Mouse (Mus musculus): ENCODE data around the gene Mindy3. TPM values are rescaled to one million over a fixed set of nuclear protein-coding genes. Genes with fewer than 3 reads are reported as not detected.

Gene Mindy3
- polyA plus RNA-seq, 1 experiment from 2014 or later, result 31.7 TPM

DNA sequence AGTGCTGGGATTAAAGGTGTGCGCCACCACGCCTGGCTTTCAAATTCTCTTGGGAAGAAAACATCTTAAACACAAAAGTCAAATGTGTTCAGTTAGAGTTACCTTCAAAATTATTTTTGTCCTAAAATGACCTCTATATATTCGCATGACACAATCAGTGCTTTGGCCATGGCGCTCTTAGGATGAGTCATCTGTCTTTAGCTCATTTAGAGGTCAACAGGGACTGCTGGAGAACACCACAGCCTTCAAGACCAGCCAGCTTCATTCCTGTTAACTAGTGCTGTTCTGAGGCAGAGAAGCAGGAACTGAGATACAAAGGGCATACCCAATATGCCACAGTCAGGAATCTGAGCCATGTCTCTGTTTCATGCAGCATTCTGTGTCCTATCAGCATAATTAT, 47.9 kb downstream of the Mindy3 start:
- Histone ChIP-seq H3K4me1 (replicated peaks) (peaks cover 6% of the 10 kb centered on the region; the same call in 1 of the 2 replicates), H3K36me3 (0 out of 2 replicates have a peak, but pooled peaks cover 2% of the 10 kb centered on the region), H3K4me3 (no peak overlapping the region), H3K9me3 (replicated peaks) (no peaks in the 10 kb centered on the region), H3K27me3 (replicated peaks) (no peaks in the 10 kb centered on the region), H3K4me2 (no peak overlapping the region), H3K9ac (no peak overlapping the region), H3K27ac (ENCODE audit: poor library complexity, severe bottlenecking) (no peak overlapping the region)
- WGBS, result 87% methylated on average over 4 of the region's 4 CpGs
- no peak for ATAC-seq (ENCODE audit: insufficient number of reproducible peaks, low FRiP score)

DNA sequence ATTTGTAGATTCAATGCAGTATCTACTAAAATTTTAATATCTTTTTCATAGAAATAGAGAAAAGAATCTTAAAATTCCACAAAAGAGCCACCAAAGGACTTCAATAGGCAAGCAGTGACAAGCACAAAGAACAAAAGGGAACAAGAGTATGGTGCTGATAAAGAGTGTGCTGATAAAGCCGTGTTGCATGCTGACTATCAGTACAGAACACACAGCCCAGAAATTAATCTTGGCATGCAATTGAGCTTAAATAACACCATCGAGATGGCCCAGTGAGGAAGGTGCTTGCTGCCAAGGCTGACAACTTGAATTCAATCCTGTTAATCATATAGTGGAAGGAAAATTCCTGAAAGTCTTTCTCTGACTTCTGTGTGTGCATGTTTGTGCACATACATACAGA, 50.8 kb downstream of the Mindy3 start:
- H3K4me3 ChIP-seq, result no peak overlapping the region

GRCm38 (mm10) chr2:12368016-12368415, 51.3 kb downstream of the Mindy3 start:
- Histone ChIP-seq H3K9me3 (replicated peaks) (no peaks in the 10 kb centered on the region), H3K4me2 (no peak overlapping the region), H3K27ac (ENCODE audit: poor library complexity, severe bottlenecking) (no peak overlapping the region), H3K9ac (no peak overlapping the region), H3K36me3 (peaks cover 9% of the 10 kb centered on the region; the same call in 1 of the 2 replicates), H3K4me3 (no peak overlapping the region), H3K4me1 (replicated peaks) (peaks cover 6% of the 10 kb centered on the region; the same call in 1 of the 2 replicates), H3K27me3 (replicated peaks) (no peaks in the 10 kb centered on the region)
- WGBS, result 61% methylated on average over 1 of the region's 1 CpGs
- 0 out of 2 replicates have a peak, but pooled peaks have one; percentile 60 for ATAC-seq (ENCODE audit: insufficient number of reproducible peaks, low FRiP score)

More for the DNA sequence above, 50.8 kb downstream of the Mindy3 start:
- no peaks in the 10 kb centered on the region for H3K9me3 ChIP-seq (replicated peaks)
- H3K36me3 ChIP-seq, result peaks cover 7% of the 10 kb centered on the region; the same call in 1 of the 2 replicates
- H3K4me2 ChIP-seq, result no peak overlapping the region
- 3% methylated on average over 2 of the region's 2 CpGs for WGBS
- H3K9ac ChIP-seq, result no peak overlapping the region
- H3K4me1 ChIP-seq (replicated peaks), result peaks cover 6% of the 10 kb centered on the region; the same call in 1 of the 2 replicates
- peak; percentile 81; the same call in 1 of the 2 replicates for ATAC-seq (ENCODE audit: insufficient number of reproducible peaks, low FRiP score)
- no peak overlapping the region for H3K27ac ChIP-seq (ENCODE audit: poor library complexity, severe bottlenecking)
- H3K27me3 ChIP-seq (replicated peaks), result no peaks in the 10 kb centered on the region

DNA sequence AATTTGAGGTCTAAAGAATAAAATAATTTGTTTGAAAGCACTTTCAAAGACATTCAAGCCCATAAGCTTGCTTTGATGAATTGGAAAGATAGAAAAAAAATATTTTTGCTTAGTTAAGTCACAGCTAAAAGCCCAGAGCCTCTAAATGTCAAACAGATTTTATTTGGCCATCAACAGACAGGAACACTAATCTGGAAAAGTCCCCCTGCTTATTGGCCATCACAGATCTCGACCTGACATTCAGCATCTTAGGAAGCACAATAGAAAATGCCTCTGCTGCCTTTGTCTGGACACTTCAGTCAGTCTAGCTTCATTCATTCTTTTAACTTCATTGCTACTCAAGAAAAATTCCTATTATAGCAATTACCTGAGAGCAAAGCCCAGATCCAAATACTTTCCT, 58.0 kb downstream of the Mindy3 start:
- Histone ChIP-seq H3K4me3 (no peak overlapping the region), H3K27me3 (replicated peaks) (no peaks in the 10 kb centered on the region), H3K9ac (no peak overlapping the region), H3K4me2 (no peak overlapping the region), H3K36me3 (peaks cover 34% of the 10 kb centered on the region), H3K27ac (ENCODE audit: poor library complexity, severe bottlenecking) (no peak overlapping the region), H3K9me3 (replicated peaks) (no peaks in the 10 kb centered on the region), H3K4me1 (replicated peaks) (no peaks in the 10 kb centered on the region)
- WGBS, result 79% methylated on average over 1 of the region's 1 CpGs
- no peak for ATAC-seq (ENCODE audit: insufficient number of reproducible peaks, low FRiP score)

- 90% methylated on average over 5 of the region's 5 CpGs for WGBS
- Histone ChIP-seq H3K4me3 (no peak overlapping the region), H3K27ac (ENCODE audit: poor library complexity, severe bottlenecking) (no peak overlapping the region), H3K9me3 (replicated peaks) (no peaks in the 10 kb centered on the region), H3K4me1 (replicated peaks) (peaks cover 8% of the 10 kb centered on the region), H3K27me3 (replicated peaks) (no peaks in the 10 kb centered on the region), H3K4me2 (no peak overlapping the region), H3K9ac (no peak overlapping the region), H3K36me3 (peaks cover 39% of the 10 kb centered on the region)
- ATAC-seq (ENCODE audit: insufficient number of reproducible peaks, low FRiP score), result no peak
These were observed 64.4 kb downstream of the Mindy3 start for GRCm38 (mm10) chr2:12354837-12355236.

DNA sequence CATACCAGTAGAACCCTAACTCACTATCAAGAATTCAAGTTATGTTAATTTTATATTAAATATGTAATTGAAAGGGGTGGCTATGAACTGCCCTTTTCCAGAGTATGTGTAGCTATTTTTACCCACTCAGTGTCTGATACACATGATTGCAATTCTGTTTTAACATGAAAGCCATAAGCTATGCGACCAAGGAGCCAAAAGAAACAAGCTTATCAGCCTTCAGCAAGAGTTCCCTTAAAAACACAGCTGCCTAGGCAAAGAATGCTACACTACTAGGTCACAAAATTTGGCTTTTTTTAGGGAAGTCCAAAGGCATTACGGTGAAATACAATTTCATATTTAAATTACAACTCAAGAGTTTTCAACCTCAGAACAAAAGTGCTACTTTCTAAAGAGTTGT, 70.4 kb downstream of the Mindy3 start:
- Histone ChIP-seq H3K4me2 (no peak overlapping the region), H3K9me3 (replicated peaks) (no peaks in the 10 kb centered on the region), H3K27me3 (replicated peaks) (no peaks in the 10 kb centered on the region), H3K27ac (ENCODE audit: poor library complexity, severe bottlenecking) (peak overlapping the region; percentile 82), H3K9ac (no peak overlapping the region), H3K4me1 (replicated peaks) (peaks cover 16% of the 10 kb centered on the region), H3K4me3 (no peak overlapping the region), H3K36me3 (peaks cover 7% of the 10 kb centered on the region; the same call in 1 of the 2 replicates)
- no peak for ATAC-seq (ENCODE audit: insufficient number of reproducible peaks, low FRiP score)
- 38% methylated on average over 2 of the region's 2 CpGs for WGBS

- H3K4me2 ChIP-seq, result no peak overlapping the region
- H3K9ac ChIP-seq, result no peak overlapping the region
- H3K27me3 ChIP-seq (replicated peaks), result no peaks in the 10 kb centered on the region
- H3K9me3 ChIP-seq (replicated peaks), result 0 out of 2 replicates have a peak, but pooled peaks cover 3% of the 10 kb centered on the region
- H3K4me1 ChIP-seq (replicated peaks), result peaks cover 17% of the 10 kb centered on the region
- H3K36me3 ChIP-seq, result no peaks in the 10 kb centered on the region
- no peak for ATAC-seq (ENCODE audit: insufficient number of reproducible peaks, low FRiP score)
- H3K4me3 ChIP-seq, result no peak overlapping the region
- H3K27ac ChIP-seq (ENCODE audit: poor library complexity, severe bottlenecking), result no peak overlapping the region
- 64% methylated on average over 2 of the region's 2 CpGs for WGBS
These were observed 87.3 kb downstream of the Mindy3 start for GRCm38 (mm10) chr2:12331962-12332361.

DNA sequence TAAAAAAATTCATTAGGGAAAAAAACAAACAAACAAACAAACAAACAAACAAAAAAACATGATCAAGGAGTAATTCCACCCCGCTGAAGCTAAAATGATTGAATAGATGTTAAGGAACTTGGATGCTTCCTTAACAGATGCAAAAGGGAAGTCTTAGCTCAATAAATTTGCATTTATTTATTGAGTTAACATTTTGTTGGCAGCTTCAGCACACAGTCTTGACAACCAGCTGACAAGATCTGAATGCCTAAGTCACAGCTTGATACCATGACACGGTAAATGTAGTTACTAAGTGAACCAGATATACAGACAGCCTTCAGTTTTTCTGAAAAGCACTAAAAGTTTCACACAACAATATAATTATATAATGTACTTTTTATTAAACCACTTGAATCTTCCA, 89.7 kb downstream of the Mindy3 start:
- H3K9ac ChIP-seq, result no peak overlapping the region
- no peak overlapping the region for H3K27ac ChIP-seq (ENCODE audit: poor library complexity, severe bottlenecking)
- no peak overlapping the region for H3K4me3 ChIP-seq
- no peak for ATAC-seq (ENCODE audit: insufficient number of reproducible peaks, low FRiP score)
- H3K27me3 ChIP-seq (replicated peaks), result no peaks in the 10 kb centered on the region
- 69% methylated on average over 2 of the region's 2 CpGs for WGBS
- H3K36me3 ChIP-seq, result no peaks in the 10 kb centered on the region
- H3K9me3 ChIP-seq (replicated peaks), result no peaks in the 10 kb centered on the region
- H3K4me1 ChIP-seq (replicated peaks), result peaks cover 17% of the 10 kb centered on the region
- H3K4me2 ChIP-seq, result no peak overlapping the region

DNA sequence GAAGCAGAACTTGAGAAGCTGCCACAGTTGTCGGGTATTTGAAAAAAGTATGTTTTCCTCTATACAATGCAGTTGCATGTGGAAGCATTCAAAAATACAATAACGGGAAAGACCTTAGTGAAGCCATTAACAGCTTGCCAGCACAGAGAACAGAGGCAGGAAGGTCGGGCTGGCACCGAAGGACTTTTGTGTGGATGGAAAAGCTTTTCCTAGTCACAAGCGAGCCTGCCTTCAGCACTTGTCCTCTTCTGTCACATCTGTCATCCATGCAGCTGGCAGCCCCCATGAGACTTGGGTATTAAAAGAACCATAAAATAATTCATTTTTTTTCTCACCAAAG, 90.2 kb downstream of the Mindy3 start:
- Histone ChIP-seq H3K4me2 (no peak overlapping the region), H3K9ac (no peak overlapping the region), H3K4me1 (replicated peaks) (peaks cover 17% of the 10 kb centered on the region), H3K36me3 (no peaks in the 10 kb centered on the region), H3K9me3 (replicated peaks) (no peaks in the 10 kb centered on the region), H3K4me3 (no peak overlapping the region), H3K27me3 (replicated peaks) (no peaks in the 10 kb centered on the region), H3K27ac (ENCODE audit: poor library complexity, severe bottlenecking) (peak overlapping the region; percentile 31; the same call in 1 of the 2 replicates)
- 40% methylated on average over 5 of the region's 5 CpGs for WGBS
- no peak for ATAC-seq (ENCODE audit: insufficient number of reproducible peaks, low FRiP score)

DNA sequence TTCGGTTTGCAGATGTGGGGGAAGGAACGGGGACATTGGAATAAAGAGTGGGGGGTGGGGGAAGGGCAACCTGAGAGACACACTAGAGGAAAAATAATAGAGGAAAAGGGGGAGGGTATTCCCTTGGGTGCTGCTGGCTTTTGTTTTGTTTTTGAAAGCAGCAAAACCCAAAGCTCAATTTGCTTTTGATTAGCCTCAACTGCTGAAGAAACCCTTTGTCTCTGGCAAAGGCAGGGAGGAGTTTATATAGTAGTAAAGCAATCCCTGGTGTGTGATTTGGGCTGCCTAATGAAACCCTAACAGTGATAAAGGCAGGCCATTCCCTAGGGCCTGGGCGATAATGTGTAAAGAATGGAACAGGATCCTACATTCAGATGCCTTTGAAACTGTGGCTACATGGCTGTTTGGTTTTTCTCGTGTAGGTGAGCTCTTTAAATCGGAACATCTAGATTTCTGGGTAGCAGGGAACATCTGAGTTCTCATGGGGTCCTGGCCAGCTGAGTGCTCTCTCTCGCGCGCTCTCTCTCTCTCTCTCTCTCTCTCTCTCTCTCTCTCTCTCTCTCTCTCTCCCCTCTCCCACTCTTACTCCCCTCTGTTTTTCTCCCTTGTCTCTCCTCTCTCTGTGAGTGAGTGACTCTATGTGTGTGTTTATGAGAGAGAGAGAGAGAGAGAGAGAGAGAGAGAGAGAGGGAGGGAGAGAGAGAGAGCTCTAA, 90.8 kb downstream of the Mindy3 start:
- H3K36me3 ChIP-seq, result no peaks in the 10 kb centered on the region
- no peak overlapping the region for H3K4me3 ChIP-seq
- peak overlapping the region; percentile 8; the same call in 1 of the 2 replicates for H3K4me2 ChIP-seq
- H3K27me3 ChIP-seq (replicated peaks), result no peaks in the 10 kb centered on the region
- no peak overlapping the region for H3K9ac ChIP-seq
- H3K9me3 ChIP-seq (replicated peaks), result no peaks in the 10 kb centered on the region
- ATAC-seq (ENCODE audit: insufficient number of reproducible peaks, low FRiP score), result no peak
- WGBS, result 20% methylated on average over 8 of the region's 8 CpGs
- peaks cover 17% of the 10 kb centered on the region for H3K4me1 ChIP-seq (replicated peaks)
- H3K27ac ChIP-seq (ENCODE audit: poor library complexity, severe bottlenecking), result peak overlapping the region; percentile 31; the same call in 1 of the 2 replicates

- Histone ChIP-seq H3K9me3 (replicated peaks) (no peaks in the 10 kb centered on the region), H3K4me2 (peak overlapping the region; percentile 70), H3K4me3 (peak overlapping the region; percentile 45), H3K27me3 (replicated peaks) (no peaks in the 10 kb centered on the region), H3K27ac (ENCODE audit: poor library complexity, severe bottlenecking) (no peak overlapping the region), H3K36me3 (no peaks in the 10 kb centered on the region), H3K4me1 (replicated peaks) (peaks cover 17% of the 10 kb centered on the region), H3K9ac (no peak overlapping the region)
- WGBS, result 35% methylated on average over 11 of the region's 11 CpGs
- peak; percentile 20; the same call in 1 of the 2 replicates for ATAC-seq (ENCODE audit: insufficient number of reproducible peaks, low FRiP score)
These were observed 91.4 kb downstream of the Mindy3 start for GRCm38 (mm10) chr2:12327691-12328354.
